Mouse (Mus musculus) hindlimb bud, embryonic 11.5 days (tissue): ENCODE measurements at regions not wholly inside any gene's neighbourhood (a gene's known extent, or its start where the extent isn't known, plus 50 kb on each side); places are given as distances from the start of the nearest gene placed in this dataset.

ENCODE experiments used
- DNase-seq: peaks from one replicate; pipeline ENCODE4 v3.0.0-alpha.2; 2012; ENCODE audit warnings: low read depth, low spot score; ENCODE audit errors: extremely low spot score

GRCm38 (mm10) chr11:19145263-19145662 is 126.5 kb upstream of the Meis1 start:
- DNase-seq: no peak

- no peak for DNase-seq
These were observed 127.2 kb upstream of the Meis1 start for GRCm38 (mm10) chr11:19145991-19146390.

DNA sequence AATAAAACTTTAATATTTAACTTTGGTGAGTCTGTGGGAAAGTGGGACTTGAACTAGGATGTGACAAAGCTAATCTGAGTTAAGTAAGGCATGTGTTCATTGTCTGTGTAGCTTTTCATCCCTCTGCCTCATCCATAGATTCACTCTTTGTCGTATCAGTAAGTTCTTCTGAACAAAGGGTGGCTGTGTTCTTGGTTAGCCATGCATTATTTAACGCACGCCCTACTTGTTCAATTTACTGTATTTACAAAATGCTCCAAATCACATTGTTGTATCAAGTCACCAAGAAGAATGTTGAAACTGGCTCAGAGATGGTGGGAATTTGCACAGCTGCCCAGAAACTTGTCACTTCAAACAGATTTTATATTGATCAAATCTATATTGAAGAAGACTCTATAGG is 132.2 kb upstream of the Meis1 start:
- no peak for DNase-seq

- no peak for DNase-seq
These were observed 134.9 kb upstream of the Meis1 start for GRCm38 (mm10) chr11:19153714-19154113.

GRCm38 (mm10) chr11:19154813-19155616 is 136.2 kb upstream of the Meis1 start:
- no peak for DNase-seq

- DNase-seq: no peak
These were observed 136.8 kb upstream of the Meis1 start for GRCm38 (mm10) chr11:19155617-19155983.

GRCm38 (mm10) chr11:19160227-19160626 is 141.4 kb upstream of the Meis1 start:
- DNase-seq: no peak

- DNase-seq: no peak
These were observed 141.9 kb upstream of the Meis1 start for GRCm38 (mm10) chr11:19160669-19161068.

- DNase-seq: no peak
These were observed 152.2 kb upstream of the Meis1 start for GRCm38 (mm10) chr11:19170938-19171337.

GRCm38 (mm10) chr11:19174305-19175017 is 155.7 kb upstream of the Meis1 start:
- no peak for DNase-seq

DNA sequence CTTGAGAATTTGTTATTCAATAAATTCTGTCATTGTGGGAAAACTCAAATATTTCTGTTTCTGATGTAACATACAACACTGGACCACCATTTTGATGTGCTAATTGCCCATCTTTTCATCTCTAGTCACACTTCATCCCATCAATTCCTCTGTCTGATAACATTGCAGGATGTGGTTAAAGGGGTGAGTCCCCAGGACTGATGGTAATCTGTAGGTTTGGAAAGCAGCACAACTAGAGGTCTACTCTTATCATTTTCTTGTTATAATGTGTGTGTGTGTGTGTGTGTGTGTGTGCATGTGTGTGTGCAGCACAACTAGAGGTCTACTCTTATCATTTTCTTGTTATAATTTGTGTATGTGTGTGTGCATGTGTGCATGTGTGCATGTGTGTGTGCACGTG is 160.5 kb upstream of the Meis1 start:
- DNase-seq: no peak

GRCm38 (mm10) chr11:19189778-19190177 is 171.0 kb upstream of the Meis1 start:
- no peak for DNase-seq

GRCm38 (mm10) chr11:19194464-19194863 is 175.7 kb upstream of the Meis1 start:
- no peak for DNase-seq

DNA sequence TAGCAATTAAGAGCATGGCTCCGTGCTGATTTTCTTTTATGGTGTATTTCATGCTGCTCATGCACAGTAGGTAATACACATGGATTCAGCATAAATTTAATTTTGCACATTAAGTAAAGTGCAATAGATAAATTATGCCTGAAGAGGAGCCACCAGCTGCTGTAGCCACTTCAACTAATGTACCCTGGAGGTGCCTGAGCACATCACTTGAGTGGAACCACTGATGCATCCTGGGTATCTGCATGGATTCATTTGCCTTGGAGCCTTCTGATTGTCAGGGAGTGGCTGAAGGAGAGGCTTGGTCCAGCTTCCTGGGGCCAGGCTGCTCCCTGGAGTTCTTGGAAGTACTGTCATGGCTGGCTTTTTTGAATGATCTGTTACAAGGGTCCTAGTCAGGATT is 179.0 kb upstream of the Meis1 start:
- DNase-seq: no peak

- no peak for DNase-seq
These were observed 184.1 kb upstream of the Meis1 start for GRCm38 (mm10) chr11:19202602-19203517.

DNA sequence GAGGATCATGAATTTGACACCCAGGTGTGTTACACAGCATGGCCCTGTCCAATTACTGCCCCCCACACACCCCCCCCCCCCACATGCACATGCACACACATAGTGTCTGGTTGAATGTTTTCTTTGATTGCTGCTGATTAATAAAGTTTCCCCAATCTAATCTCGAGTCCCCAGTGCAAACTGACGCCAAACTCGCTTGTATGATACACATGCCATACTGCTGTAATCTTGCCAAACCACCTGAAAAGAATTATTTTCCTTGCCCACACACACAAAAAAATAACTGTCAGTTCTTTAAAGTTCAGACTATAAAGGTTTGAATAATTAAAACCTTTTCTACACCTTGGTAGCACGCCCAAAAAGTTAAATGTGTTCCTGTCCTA is 184.7 kb upstream of the Meis1 start:
- DNase-seq: no peak

DNA sequence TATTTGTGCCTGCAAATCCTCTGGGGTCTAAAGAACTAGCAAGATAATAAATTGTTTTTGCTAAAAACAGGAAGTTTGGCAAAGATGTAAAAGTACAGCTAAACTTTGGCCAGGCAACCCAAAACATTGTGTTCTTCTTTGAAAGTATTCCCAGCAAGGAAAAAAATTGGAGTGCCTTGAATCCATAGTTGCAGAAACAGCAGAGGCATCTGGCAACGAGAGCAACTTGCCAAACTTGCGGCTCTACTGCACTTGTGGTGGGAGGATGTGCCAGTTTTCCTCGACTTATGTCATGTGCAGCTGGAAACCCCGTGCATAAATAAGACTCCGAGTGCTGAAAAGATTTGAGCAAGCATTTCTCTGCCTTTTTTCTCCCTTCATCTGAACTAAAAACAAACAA is 185.2 kb upstream of the Meis1 start:
- DNase-seq: no peak

- DNase-seq: no peak
These were observed 185.7 kb upstream of the Meis1 start for GRCm38 (mm10) chr11:19204521-19204920.

DNA sequence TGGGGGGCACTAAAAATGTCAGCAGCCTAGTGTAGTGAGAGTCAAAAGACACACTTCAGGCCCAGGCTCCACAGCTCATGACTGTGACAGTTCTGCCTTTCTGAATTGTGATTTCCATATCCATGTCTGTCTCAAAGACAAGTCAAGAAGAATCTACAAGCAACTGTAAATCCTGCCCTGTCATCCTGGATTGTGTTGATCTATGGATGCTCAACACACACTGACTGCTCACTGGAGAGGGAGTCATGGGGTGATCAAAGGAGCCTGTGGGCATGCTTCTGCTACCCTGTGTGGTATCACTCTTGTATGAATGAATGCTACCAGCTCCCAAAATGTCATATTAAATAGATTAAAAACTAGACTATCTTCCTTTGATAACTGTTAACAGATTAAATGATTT is 186.4 kb upstream of the Meis1 start:
- DNase-seq: no peak

DNA sequence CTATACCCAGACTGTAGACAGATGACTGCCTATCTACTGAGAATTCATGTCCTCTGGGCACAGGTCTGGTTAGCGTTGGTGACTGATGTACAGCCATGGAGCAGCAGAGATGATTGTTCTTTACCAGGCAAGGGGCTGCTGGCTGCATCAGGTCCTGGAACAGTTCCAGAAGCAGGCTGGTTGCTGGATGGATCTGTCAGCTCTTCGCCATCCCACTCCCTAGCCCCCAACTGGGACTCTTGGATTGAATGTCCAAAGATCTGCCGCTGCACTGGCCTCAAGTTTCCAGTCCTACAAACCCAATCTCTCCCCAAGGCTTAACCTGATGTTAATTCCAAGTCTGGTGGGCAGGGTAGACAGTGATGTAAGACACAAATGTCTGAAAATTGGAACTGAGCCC is 200.7 kb upstream of the Meis1 start:
- DNase-seq: no peak

- no peak for DNase-seq
These were observed 202.7 kb upstream of the Meis1 start for GRCm38 (mm10) chr11:19221442-19221841.

- DNase-seq: no peak
These were observed 208.0 kb upstream of the Meis1 start for GRCm38 (mm10) chr11:19226756-19227155.
